Mouse (Mus musculus) midbrain, postnatal 0 days (tissue): ENCODE data around the gene Epha2. TPM values are rescaled to one million over a fixed set of nuclear protein-coding genes. Genes with fewer than 3 reads are reported as not detected.

ENCODE experiments used
- ATAC-seq: fragments of 200-750 bp; cut with Nextera tagmentation; 2 replicates; pipeline ENCODE4 v1.8.0; 2017; ENCODE audit warnings: moderate number of reproducible peaks, mild to moderate bottlenecking, moderate TSS enrichment, moderate library complexity; ENCODE audit not compliant: low FRiP score
- DNase-seq: peaks from one replicate; pipeline ENCODE4 v3.0.0-alpha.2; 2015; ENCODE audit warnings: low spot score
- H3K27ac ChIP-seq: fragments of 300-500 bp; sonication (generic); 2 replicates; pipeline ENCODE4 v1.5.1; 2014; ENCODE audit warnings: low read depth, mild to moderate bottlenecking, low read length, mixed read lengths
- H3K27me3 ChIP-seq: fragments of 300-500 bp; sonication (generic); 2 replicates; pipeline ENCODE4 v1.6.1; 2014; ENCODE audit warnings: low read length, control low read depth, mixed read lengths; ENCODE audit not compliant: insufficient read depth
- H3K36me3 ChIP-seq: fragments of 300-500 bp; sonication (generic); 2 replicates; pipeline ENCODE4 v1.6.1; 2014; ENCODE audit warnings: low read length, control low read depth, mixed read lengths; ENCODE audit not compliant: insufficient read depth
- H3K4me1 ChIP-seq: fragments of 300-500 bp; sonication (generic); 2 replicates; pipeline ENCODE4 v1.6.1; 2014; ENCODE audit warnings: mild to moderate bottlenecking, control low read depth, antibody characterized with exemption, low read length, mixed read lengths; ENCODE audit not compliant: insufficient read depth
- H3K4me2 ChIP-seq: fragments of 300-500 bp; sonication (generic); 2 replicates; pipeline ENCODE4 v1.6.1; 2014; ENCODE audit warnings: low read depth, mild to moderate bottlenecking, low read length, mixed read lengths; ENCODE audit not compliant: poor library complexity, severe bottlenecking
- H3K4me3 ChIP-seq: fragments of 300-500 bp; sonication (generic); 2 replicates; pipeline ENCODE4 v1.5.1; 2014; ENCODE audit warnings: low read depth, mild to moderate bottlenecking, low read length, moderate library complexity
- H3K9ac ChIP-seq: fragments of 300-500 bp; sonication (generic); replicated peaks from 2 replicates; pipeline ENCODE4 v1.6.1; 2014; ENCODE audit warnings: mild to moderate bottlenecking, low read length, moderate library complexity, mixed read lengths; ENCODE audit not compliant: poor library complexity, severe bottlenecking
- H3K9me3 ChIP-seq: fragments of 300-500 bp; sonication (generic); 2 replicates; pipeline ENCODE4 v1.6.1; 2016; ENCODE audit warnings: low read length, control low read depth
- CTCF ChIP-seq: IDR thresholded peaks from 2 replicates; pipeline ENCODE4 v1.5.1; 2016; ENCODE audit warnings: antibody characterized with exemption, mild to moderate bottlenecking
- WGBS: fragments of 180-500 bp; shearing (Covaris S2); extraction: QIAGEN DNeasy Blood & Tissue Kit; methylation state at CpG from one replicate; pipeline ENCODE4 v1.1.7; 2014; 5-methylcytosine and 5-hydroxymethylcytosine counted together
- polyA plus RNA-seq: library from polyadenylated mRNA; unstranded; fragments of >200 nt; fragmentation: Nextera tagmentation; extraction: Ambion mirVana; gene quantifications from 2 replicates; pipeline ENCODE4 v1.2.1, GENCODE M21; 2015
- total RNA-seq: library from RNA; depleted of rRNA; stranded (reverse); fragments of >200 nt; gene quantifications from 2 replicates; pipeline ENCODE4 v1.2.3, GENCODE M21; 2014

Gene Epha2
- total and polyA plus RNA-seq, 2 experiments from 2014 or later, result 0.30 to 3.1 TPM

- no peaks in the 10 kb centered on the region for H3K36me3 ChIP-seq
- no peak overlapping the region for H3K4me3 ChIP-seq
- no peak overlapping the region for H3K27ac ChIP-seq
- no peaks in the 10 kb centered on the region for H3K27me3 ChIP-seq
- H3K9ac ChIP-seq, result no peak overlapping the region
- WGBS, result 61% methylated on average over 6 of the region's 6 CpGs
- ATAC-seq (no peak), DNase-seq (no peak)
- H3K4me1 ChIP-seq, result 0 out of 2 replicates have a peak, but pooled peaks cover 2% of the 10 kb centered on the region
- H3K9me3 ChIP-seq, result no peaks in the 10 kb centered on the region
- no peak overlapping the region for H3K4me2 ChIP-seq
- TF ChIP-seq CTCF, result no peak
These were observed 19.9 kb upstream of the Epha2 start for GRCm38 (mm10) chr4:141281153-141281552.

GRCm38 (mm10) chr4:141281578-141281977, 19.5 kb upstream of the Epha2 start:
- Histone ChIP-seq H3K4me3 (no peak overlapping the region), H3K4me2 (no peak overlapping the region), H3K27me3 (no peaks in the 10 kb centered on the region), H3K9ac (no peak overlapping the region), H3K4me1 (0 out of 2 replicates have a peak, but pooled peaks cover 2% of the 10 kb centered on the region), H3K9me3 (no peaks in the 10 kb centered on the region), H3K36me3 (no peaks in the 10 kb centered on the region), H3K27ac (no peak overlapping the region)
- no peak for TF ChIP-seq CTCF
- 22% methylated on average over 1 of the region's 1 CpGs for WGBS
- ATAC-seq (no peak), DNase-seq (no peak)

GRCm38 (mm10) chr4:141282087-141282486, 19.0 kb upstream of the Epha2 start:
- no peak overlapping the region for H3K4me3 ChIP-seq
- H3K27ac ChIP-seq, result no peak overlapping the region
- no peak for TF ChIP-seq CTCF
- WGBS, result 68% methylated on average over 3 of the region's 3 CpGs
- 0 out of 2 replicates have a peak, but pooled peaks cover 2% of the 10 kb centered on the region for H3K4me1 ChIP-seq
- H3K4me2 ChIP-seq, result no peak overlapping the region
- no peak for ATAC-seq
- no peaks in the 10 kb centered on the region for H3K9me3 ChIP-seq
- H3K27me3 ChIP-seq, result no peaks in the 10 kb centered on the region
- no peaks in the 10 kb centered on the region for H3K36me3 ChIP-seq
- DNase-seq, result no peak
- H3K9ac ChIP-seq, result no peak overlapping the region

GRCm38 (mm10) chr4:141282623-141283022, 18.4 kb upstream of the Epha2 start:
- H3K4me3 ChIP-seq, result no peak overlapping the region
- DNase-seq (no peak), ATAC-seq (no peak)
- no peak overlapping the region for H3K9ac ChIP-seq
- no peak for TF ChIP-seq CTCF
- H3K4me2 ChIP-seq, result no peak overlapping the region
- no peaks in the 10 kb centered on the region for H3K36me3 ChIP-seq
- H3K27me3 ChIP-seq, result no peaks in the 10 kb centered on the region
- 50% methylated on average over 5 of the region's 5 CpGs for WGBS
- H3K27ac ChIP-seq, result no peak overlapping the region
- H3K9me3 ChIP-seq, result no peaks in the 10 kb centered on the region
- 0 out of 2 replicates have a peak, but pooled peaks cover 5% of the 10 kb centered on the region for H3K4me1 ChIP-seq

- Histone ChIP-seq H3K9me3 (no peaks in the 10 kb centered on the region), H3K27me3 (no peaks in the 10 kb centered on the region), H3K4me1 (0 out of 2 replicates have a peak, but pooled peaks cover 5% of the 10 kb centered on the region), H3K9ac (no peak overlapping the region), H3K27ac (no peak overlapping the region), H3K36me3 (no peaks in the 10 kb centered on the region), H3K4me3 (no peak overlapping the region), H3K4me2 (no peak overlapping the region)
- no peak for ATAC-seq
- DNase-seq, result no peak
- no peak for TF ChIP-seq CTCF
- WGBS, result 56% methylated on average over 12 of the region's 12 CpGs
These were observed 17.7 kb upstream of the Epha2 start for GRCm38 (mm10) chr4:141283176-141283878.

- WGBS, result 17% methylated on average over 8 of the region's 8 CpGs
- Histone ChIP-seq H3K27me3 (no peaks in the 10 kb centered on the region), H3K36me3 (no peaks in the 10 kb centered on the region), H3K4me2 (no peak overlapping the region), H3K4me3 (no peak overlapping the region), H3K9me3 (no peaks in the 10 kb centered on the region), H3K9ac (no peak overlapping the region), H3K4me1 (0 out of 2 replicates have a peak, but pooled peaks cover 5% of the 10 kb centered on the region), H3K27ac (no peak overlapping the region)
- no peak for DNase-seq
- ATAC-seq, result no peak
- no peak for TF ChIP-seq CTCF
These were observed 17.1 kb upstream of the Epha2 start for GRCm38 (mm10) chr4:141283879-141284411.
